Mouse (Mus musculus) liver, adult 10 weeks (tissue): ENCODE measurements around the gene Rcc2. TPM values are rescaled to one million over a fixed set of nuclear protein-coding genes. Genes with fewer than 3 reads are reported as not detected.

Source experiments
- polyA plus RNA-seq: library from polyadenylated mRNA; stranded (reverse); fragments of 350-450 nt; fragmentation: Illumina TruSeq; extraction: RNeasy Lipid Tissue Mini Kit (QIAGEN cat#74804); gene quantifications from one replicate; pipeline ENCODE4 v1.2.3, GENCODE M21; 2014; ENCODE audit warnings: low read depth, low replicate concordance

The Rcc2 gene
- 1.1 TPM for polyA plus RNA-seq

DNA sequence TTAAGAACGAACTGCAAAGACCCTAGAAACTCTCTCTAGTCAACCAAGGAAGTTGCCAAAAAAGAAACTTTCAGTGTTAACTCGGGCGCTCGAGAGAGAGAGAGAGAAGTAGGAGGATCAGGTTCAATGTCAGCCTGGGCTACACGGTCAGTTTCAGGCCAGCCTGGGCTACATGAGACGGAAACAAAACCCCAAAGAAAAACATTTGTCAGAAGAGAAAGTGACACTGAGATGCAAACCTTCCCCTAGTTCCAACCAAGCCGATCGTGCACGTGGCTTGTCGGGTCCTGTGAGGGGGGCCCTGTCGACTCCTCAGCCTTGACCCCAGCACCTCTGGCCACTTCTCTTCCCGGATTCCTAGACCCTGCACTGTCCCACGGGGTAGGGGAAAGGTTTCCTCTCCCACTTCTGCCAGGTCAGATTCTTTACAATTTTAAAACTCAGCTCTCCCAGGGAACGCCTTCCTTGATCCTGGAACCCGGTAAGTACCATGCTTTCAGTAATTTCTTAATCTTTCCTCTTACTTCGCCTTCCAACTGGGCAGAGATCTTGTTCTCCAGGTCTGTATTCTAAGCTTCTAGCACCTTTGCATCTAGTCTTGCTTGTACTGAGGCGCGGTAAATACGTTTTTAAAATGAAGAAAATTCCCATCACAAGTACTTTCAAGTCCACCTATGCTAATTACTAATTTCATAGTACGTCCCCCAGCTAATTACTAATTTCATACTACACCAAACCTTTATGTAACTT lies at the start of gene Rcc2:
TSS of gene Rcc2 (plus strand) at position 273 of the 750 bp plus-strand sequence.

DNA sequence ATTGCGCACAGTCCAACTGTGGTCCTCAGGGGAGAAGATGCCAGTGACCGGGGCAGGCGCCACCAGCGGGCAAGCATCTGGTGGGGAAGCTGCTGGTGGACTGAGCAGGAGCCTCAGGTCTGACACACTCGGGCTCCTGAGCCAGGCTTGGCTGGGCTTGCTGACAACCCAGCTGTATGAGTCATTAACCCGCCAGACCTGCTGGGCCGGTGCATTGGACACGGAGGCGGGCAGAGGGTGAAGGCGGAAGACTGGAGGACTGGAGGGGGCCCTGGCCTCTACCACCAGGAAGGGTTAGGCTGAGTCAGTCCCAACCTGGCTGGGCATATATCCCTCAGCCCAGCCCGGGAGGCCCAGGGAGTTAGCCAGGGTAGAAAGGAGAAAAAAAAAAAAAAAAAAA lies 34.6 kb upstream of the Rcc2 start, which contains the start of gene Arhgef10l:
TSS of gene Arhgef10l (minus strand) at position 253 of the 400 bp plus-strand sequence.

GRCm38 (mm10) chr4:140742543-140742942 lies 42.2 kb downstream of the Rcc2 start, which contains the start of gene Padi6:
Padi6 (minus strand) TSS chr4:140742643.

Other genes with a start within 250 kb of the Rcc2 start
- gene Arhgef10l, start 34.5 kb upstream of the Rcc2 start, polyA plus RNA-seq = 4.2 TPM
- gene Padi6, start 42.1 kb downstream of the Rcc2 start, polyA plus RNA-seq = not detected
- gene Padi4, start 73.7 kb downstream of the Rcc2 start, polyA plus RNA-seq = not detected
- gene Padi3, start 110.1 kb downstream of the Rcc2 start, polyA plus RNA-seq = not detected
- gene Padi1, start 145.2 kb downstream of the Rcc2 start, polyA plus RNA-seq = not detected
- 0.13 TPM for gene Padi2, start 205.8 kb downstream of the Rcc2 start, polyA plus RNA-seq